Mouse (Mus musculus) heart, postnatal 0 days (tissue): ENCODE results near the gene Imp4. TPM values are rescaled to one million over a fixed set of nuclear protein-coding genes. Genes with fewer than 3 reads are reported as not detected.
A peak's percentile ranks its signal among the peaks of the same experiment; 100 is the strongest.

ENCODE experiments used
- ATAC-seq: fragments of 200-750 bp; cut with Nextera tagmentation; 2 replicates; pipeline ENCODE4 v1.8.0; 2017; ENCODE audit warnings: low read depth, moderate number of reproducible peaks, moderate library complexity; ENCODE audit not compliant: insufficient read depth
- DNase-seq: peaks from one replicate; pipeline ENCODE4 v3.0.0-alpha.2; 2016; ENCODE audit warnings: low spot score
- H3K27ac ChIP-seq: fragments of 300-500 bp; sonication (generic); 2 replicates; pipeline ENCODE4 v1.5.1; 2014; ENCODE audit warnings: low read depth, mild to moderate bottlenecking
- H3K27me3 ChIP-seq: fragments of 300-500 bp; sonication (generic); 2 replicates; pipeline ENCODE4 v1.6.1; 2014; ENCODE audit warnings: low read length, mixed read lengths; ENCODE audit not compliant: control insufficient read depth, insufficient read depth
- H3K36me3 ChIP-seq: fragments of 300-500 bp; sonication (generic); replicated peaks from 2 replicates; pipeline ENCODE4 v1.6.1; 2014; ENCODE audit warnings: low read length, mixed read lengths; ENCODE audit not compliant: control insufficient read depth, insufficient read depth
- H3K4me1 ChIP-seq: fragments of 300-500 bp; sonication (generic); 2 replicates; pipeline ENCODE4 v1.6.1; 2014; ENCODE audit warnings: antibody characterized with exemption; ENCODE audit not compliant: control insufficient read depth, insufficient read depth
- H3K4me2 ChIP-seq: fragments of 300-500 bp; sonication (generic); 2 replicates; pipeline ENCODE4 v1.6.1; 2014; ENCODE audit warnings: low read depth, mild to moderate bottlenecking, low read length, moderate library complexity
- H3K4me3 ChIP-seq: fragments of 300-500 bp; sonication (generic); 2 replicates; pipeline ENCODE4 v1.5.1; 2014; ENCODE audit warnings: low read depth, low read length
- H3K9ac ChIP-seq: fragments of 300-500 bp; sonication (generic); replicated peaks from 2 replicates; pipeline ENCODE4 v1.6.1; 2014; ENCODE audit warnings: low read depth, low read length, mixed read lengths
- H3K9me3 ChIP-seq: fragments of 300-500 bp; sonication (generic); replicated peaks from 2 replicates; pipeline ENCODE4 v1.6.1; 2016; ENCODE audit warnings: low read length; ENCODE audit not compliant: control insufficient read depth
- CTCF ChIP-seq: IDR thresholded peaks from 2 replicates; pipeline ENCODE4 v1.5.1; 2016; ENCODE audit warnings: antibody characterized with exemption, control low read depth, low read depth
- EP300 ChIP-seq: IDR thresholded peaks from 2 replicates; pipeline ENCODE4 v1.6.1; 2016; ENCODE audit warnings: antibody characterized with exemption, low read depth
- WGBS: fragments of 180-500 bp; shearing (Covaris S2); extraction: QIAGEN DNeasy Blood & Tissue Kit; methylation state at CpG from one replicate; pipeline ENCODE4 v1.1.7; 2014; 5-methylcytosine and 5-hydroxymethylcytosine counted together
- microRNA-seq: library from miRNA; unstranded; fragments of <30 nt; microRNA quantifications from one replicate; pipeline ENCODE4, GENCODE M21; 2016
- polyA plus RNA-seq: library from polyadenylated mRNA; unstranded; fragments of >200 nt; fragmentation: Nextera tagmentation; extraction: Ambion mirVana; gene quantifications from 2 replicates; pipeline ENCODE4 v1.2.1, GENCODE M21; 2015
- total RNA-seq: library from RNA; depleted of rRNA; stranded (reverse); fragments of >200 nt; gene quantifications from 2 replicates; pipeline ENCODE4 v1.2.3, GENCODE M21; 2014; ENCODE audit warnings: low replicate concordance; rRNA removed

The Imp4 gene
- total and polyA plus RNA-seq, 2 experiments from 2014 or later: 12.4 to 41.6 TPM

DNA sequence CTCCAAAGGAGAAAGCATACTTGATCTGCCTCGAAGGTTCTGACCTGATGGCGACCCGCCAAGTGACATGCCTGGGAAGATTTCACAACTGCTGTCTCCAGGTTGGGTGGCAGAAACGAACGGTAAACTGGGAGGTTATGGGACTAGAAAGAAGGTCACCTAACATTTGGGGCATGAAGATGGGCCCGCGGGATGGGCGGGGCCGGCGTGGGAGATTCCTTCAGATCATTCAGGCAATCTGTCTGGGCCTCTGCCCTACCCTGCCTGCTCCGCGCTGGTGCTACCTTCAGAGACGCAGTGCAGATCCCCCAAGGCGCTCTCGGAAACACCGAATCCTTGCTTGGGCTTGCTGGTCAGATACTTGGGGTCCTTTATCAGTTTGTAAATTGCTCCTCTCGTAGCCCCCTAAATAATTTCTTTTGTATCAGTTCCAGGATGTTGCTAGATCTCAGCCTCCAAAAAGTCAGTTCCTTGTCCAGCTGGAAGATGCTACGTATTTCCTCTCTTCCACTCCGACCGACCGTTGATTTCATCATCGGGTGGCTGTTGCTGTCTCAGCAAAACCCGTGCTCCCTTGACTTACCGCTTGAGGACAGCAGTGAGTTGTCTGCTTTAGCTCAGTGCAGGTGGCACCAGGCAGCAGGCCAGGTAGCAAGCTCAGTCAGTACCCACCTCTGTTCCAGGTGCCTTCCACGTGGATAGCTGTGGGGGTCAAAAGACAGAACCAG lies 46.0 kb downstream of the Imp4 start:
- no peaks in the 10 kb centered on the region for H3K9me3 ChIP-seq
- DNase-seq (peak; percentile 46), ATAC-seq (no peak)
- H3K9ac ChIP-seq: no peak overlapping the region
- no peak overlapping the region for H3K27ac ChIP-seq
- no peaks in the 10 kb centered on the region for H3K36me3 ChIP-seq
- peak overlapping the region; percentile 61 for H3K4me2 ChIP-seq
- TF ChIP-seq EP300: no peak
- TF ChIP-seq CTCF: peak; percentile 70
- H3K4me3 ChIP-seq: peak overlapping the region; percentile 24
- 0 out of 2 replicates have a peak, but pooled peaks cover 8% of the 10 kb centered on the region for H3K4me1 ChIP-seq
- 6% methylated on average over 25 of the region's 25 CpGs for WGBS
- no peaks in the 10 kb centered on the region for H3K27me3 ChIP-seq

DNA sequence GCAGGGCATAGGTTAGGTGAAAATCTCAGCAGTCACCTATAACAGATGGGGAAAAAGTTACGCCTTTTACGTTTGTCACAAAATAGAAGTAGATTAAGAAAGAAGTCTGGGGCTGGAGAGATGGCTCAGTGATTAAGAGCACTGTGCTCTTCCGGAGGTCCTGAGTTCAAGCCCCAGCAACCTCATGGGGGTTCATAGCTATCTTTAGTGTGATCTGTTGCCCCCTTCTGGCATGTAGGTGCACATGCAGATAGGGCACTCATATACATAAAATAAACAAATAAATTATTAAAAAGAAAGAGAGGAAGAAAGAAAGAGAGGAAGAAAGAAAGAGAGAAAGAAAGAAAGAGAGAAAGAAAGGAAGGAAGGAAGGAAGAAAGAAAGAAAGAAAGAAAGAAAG lies 47.7 kb downstream of the Imp4 start:
- no peak for ATAC-seq
- Histone ChIP-seq H3K4me3 (no peak overlapping the region), H3K4me1 (0 out of 2 replicates have a peak, but pooled peaks cover 4% of the 10 kb centered on the region), H3K9ac (no peak overlapping the region), H3K4me2 (no peak overlapping the region), H3K36me3 (no peaks in the 10 kb centered on the region), H3K9me3 (no peaks in the 10 kb centered on the region), H3K27ac (no peak overlapping the region), H3K27me3 (no peaks in the 10 kb centered on the region)
- TF ChIP-seq CTCF: no peak
- TF ChIP-seq EP300: no peak
- no peak for DNase-seq
- 87% methylated on average over 3 of the region's 3 CpGs for WGBS

GRCm38 (mm10) chr1:34489852-34490541 lies 50.3 kb downstream of the Imp4 start:
- 77% methylated on average over 6 of the region's 6 CpGs for WGBS
- H3K27ac ChIP-seq: no peak overlapping the region

GRCm38 (mm10) chr1:34491480-34491879 lies 51.8 kb downstream of the Imp4 start:
- H3K9me3 ChIP-seq: no peaks in the 10 kb centered on the region
- H3K36me3 ChIP-seq: no peaks in the 10 kb centered on the region
- no peak for ATAC-seq
- TF ChIP-seq EP300 (no peak), CTCF (no peak)
- no peak overlapping the region for H3K4me3 ChIP-seq
- H3K9ac ChIP-seq: no peak overlapping the region
- no peaks in the 10 kb centered on the region for H3K27me3 ChIP-seq
- no peaks in the 10 kb centered on the region for H3K4me1 ChIP-seq
- no peak overlapping the region for H3K4me2 ChIP-seq
- no peak for DNase-seq
- 86% methylated on average over 4 of the region's 4 CpGs for WGBS
- no peak overlapping the region for H3K27ac ChIP-seq

More at GRCm38 (mm10) chr1:34489852-34490541, 50.3 kb downstream of the Imp4 start:
- Histone ChIP-seq H3K4me2 (no peak overlapping the region), H3K4me3 (no peak overlapping the region), H3K9me3 (no peaks in the 10 kb centered on the region), H3K27me3 (no peaks in the 10 kb centered on the region), H3K36me3 (no peaks in the 10 kb centered on the region), H3K9ac (no peak overlapping the region), H3K4me1 (0 out of 2 replicates have a peak, but pooled peaks cover 4% of the 10 kb centered on the region)
- DNase-seq (no peak), ATAC-seq (no peak)
- TF ChIP-seq CTCF (no peak), EP300 (no peak)

Small RNAs within 50 kb of the gene (microRNA-seq; reads per million reads assigned to microRNA genes)
- 0.54 reads per million for gene Mir5103

Other genes starting within 250 kb of the Imp4 start
- gene Ccdc115, start 179 bp upstream of the Imp4 start, total RNA-seq: 29.2 and 30.5 TPM in 2 replicates
- 29.7 and 32.4 TPM in 2 replicates for gene Ccdc115, start 179 bp upstream of the Imp4 start, polyA plus RNA-seq
- 4.7 TPM in 1 of 2 replicates, not detected in the other for gene Ptpn18, start 19.9 kb downstream of the Imp4 start, total RNA-seq
- gene Ptpn18, start 19.9 kb downstream of the Imp4 start, polyA plus RNA-seq: 10.7 and 13.8 TPM in 2 replicates
- gene Prss39, start 58.6 kb downstream of the Imp4 start, total RNA-seq: not detected in 2 replicates
- gene Prss39, start 58.6 kb downstream of the Imp4 start, polyA plus RNA-seq: not detected in 2 replicates
- not detected in 2 replicates for gene Cfc1, start 95.8 kb downstream of the Imp4 start, total RNA-seq
- gene Cfc1, start 95.8 kb downstream of the Imp4 start, polyA plus RNA-seq: not detected in 2 replicates
- gene Prss40, start 121.1 kb downstream of the Imp4 start, total RNA-seq: not detected in 2 replicates
- not detected in 2 replicates for gene Prss40, start 121.1 kb downstream of the Imp4 start, polyA plus RNA-seq
- gene Amer3, start 139.8 kb downstream of the Imp4 start, total RNA-seq: 0.08 TPM in 1 of 2 replicates, not detected in the other
- gene Amer3, start 139.8 kb downstream of the Imp4 start, polyA plus RNA-seq: not detected in 2 replicates